Mouse (Mus musculus) monocyte, adult 5-6 weeks (primary cell): ENCODE data around the gene Gm7173. TPM values are rescaled to one million over a fixed set of nuclear protein-coding genes. Genes with fewer than 3 reads are reported as not detected.

Experiments used
- ATAC-seq: fragments of 153-309, 156-312 bp; replicated peaks from 2 replicates; pipeline ENCODE4 v1.8.0; 2017; ENCODE audit warnings: mild to moderate bottlenecking; ENCODE audit not compliant: low TSS enrichment, insufficient number of reproducible peaks, severe bottlenecking, poor library complexity, low FRiP score
- total RNA-seq: library from RNA; stranded (forward); fragments of 200-1000, 200-491, 200-594 nt; gene quantifications from 3 replicates; pipeline ENCODE4 v1.2.3, GENCODE M21; 2017

Gene Gm7173
- not detected in 3 replicates for total RNA-seq

GRCm38 (mm10) chrX:79516977-79517645 lies at the start of gene Gm7173:
Gm7173 (minus strand) TSS chrX:79517285.
- no peak for ATAC-seq

GRCm38 (mm10) chrX:79517646-79518016 lies 546 bp upstream of the Gm7173 start:
- ATAC-seq: no peak

- ATAC-seq: no peak
These were observed 200.3 kb downstream of the Gm7173 start for GRCm38 (mm10) chrX:79316790-79317189.

Other genes with a start within 250 kb of the Gm7173 start
- not detected in 3 replicates for gene Mageb16, start 154.2 kb upstream of the Gm7173 start, total RNA-seq